ENCODE assay signal across 8 mouse cellular contexts in genomic region chr8:3587391-3588257, GRCm38 (mm10). TPM values are rescaled to one million over a fixed set of nuclear protein-coding genes. Genes with fewer than 3 reads are reported as not detected.
DNase-seq lines count a peak whose midpoint lies in the region; ATAC-seq and TF ChIP-seq lines count a peak whose summit lies in the region.

No protein-coding gene starts in this region.

- ATAC-seq in CD4-positive, CD25-positive, alpha-beta regulatory T cell, adult 4 months: peak; percentile 39
- peak; percentile 85 for ATAC-seq in lung, embryonic 14.5 days (ENCODE audit: insufficient read depth)

- TF ChIP-seq CTCF in layer of hippocampus, adult 2 months (conservative IDR thresholded peaks at IDR 0.05): no peak
- no peak for TF ChIP-seq CTCF in lung, embryonic 14.5 days (IDR thresholded peaks at IDR 0.05; ENCODE audit: low read depth)

- no peaks in the 10 kb centered on the region for H3K9me3 ChIP-seq in lung, embryonic 14.5 days (ENCODE audit: low read depth, low read length)

- peak overlapping the region; percentile 90 for H3K4me2 ChIP-seq in lung, embryonic 14.5 days

- H3K27me3 ChIP-seq in lung, embryonic 14.5 days (ENCODE audit: insufficient read depth, low read length): peaks cover 14% of the 10 kb centered on the region

- H3K27ac ChIP-seq in layer of hippocampus, adult 2 months: peak overlapping the region; percentile 83
- H3K27ac ChIP-seq in lung, embryonic 14.5 days (ENCODE audit: low read depth): peak overlapping the region; percentile 76

- H3K9ac ChIP-seq in lung, embryonic 14.5 days: peak overlapping the region; percentile 59

- under 1% methylated on average over 76 of the region's 77 CpGs for WGBS in lung, embryonic 14.5 days

- no peaks in the 10 kb centered on the region for H3K36me3 ChIP-seq in lung, embryonic 14.5 days (ENCODE audit: insufficient read depth)

- peak overlapping the region; percentile 77 for H3K4me3 ChIP-seq in layer of hippocampus, adult 2 months
- H3K4me3 ChIP-seq in lung, embryonic 14.5 days (ENCODE audit: low read depth, low read length): peak overlapping the region; percentile 58

- H3K4me1 ChIP-seq in lung, embryonic 14.5 days (ENCODE audit: insufficient read depth): no peaks in the 10 kb centered on the region

- peak; percentile 64 for DNase-seq in adrenal gland, postnatal 10 days
- peak; percentile 32 for DNase-seq in embryo, embryonic 11.5 days (ENCODE audit: low read depth, low spot score)
- peak; percentile 30 for DNase-seq in heart, postnatal 4 days
- peak; percentile 52 to 72 for DNase-seq in layer of hippocampus, adult 2 months (ENCODE audit: low spot score in 2 of 2)
- peak; percentile 79 for DNase-seq in lung, embryonic 14.5 days
- DNase-seq in retina, embryonic 14.5 days (ENCODE audit: low spot score): peak; percentile 75
- no peak for DNase-seq in gastrocnemius, adult 8-10 months (ENCODE audit: low spot score in 2 of 2)

RNA-seq across cellular contexts. Expression of gene Camsap3, which starts 0.5 kb away (rescaled TPM):
- polyA plus RNA-seq in CD4-positive, CD25-positive, alpha-beta regulatory T cell, adult 4 months (2017; shearing (Covaris generic)): not detected
- 10 to 100 TPM in 1 of 2 experiments, 1 to 10 TPM in 1; 9.1 to 13.8 TPM for total RNA-seq in adrenal gland, postnatal 10 days (2021)
- total RNA-seq in heart, postnatal 4 days (2021): 1 to 10 TPM; 1.5 to 2.9 TPM
- 10 to 100 TPM; 36.5 to 39.3 TPM for total RNA-seq in layer of hippocampus, adult 2 months (2021)
- polyA plus RNA-seq in lung, embryonic 14.5 days (2014; fragmentation: Nextera tagmentation; extraction: Ambion mirVana): 6.8 and 7.5 TPM in 2 replicates
- total RNA-seq in gastrocnemius, adult 8-10 months (2022): under 1 TPM; 0.12 to 0.46 (median 0.24) TPM

RNA-seq across cellular contexts. Expression of gene C330021F23Rik, which starts 19.8 kb away (rescaled TPM):
- polyA plus RNA-seq in CD4-positive, CD25-positive, alpha-beta regulatory T cell, adult 4 months (2017; shearing (Covaris generic)): 1 to 10 TPM in 1 of 2 experiments, not detected in 1; 1.4 TPM
- 1 to 10 TPM in 1 of 2 experiments, under 1 TPM in 1; 0.61 to 1.9 TPM for total RNA-seq in adrenal gland, postnatal 10 days (2021)
- 1 to 10 TPM; 1.1 to 2.2 TPM for total RNA-seq in heart, postnatal 4 days (2021)
- not detected for total RNA-seq in layer of hippocampus, adult 2 months (2021)
- 0.72 and 0.91 TPM in 2 replicates for polyA plus RNA-seq in lung, embryonic 14.5 days (2014; fragmentation: Nextera tagmentation; extraction: Ambion mirVana)
- not detected for total RNA-seq in gastrocnemius, adult 8-10 months (2022)

RNA-seq across cellular contexts. Expression of gene Xab2, which starts 33.5 kb away (rescaled TPM):
- 100 to 1,000 TPM in 1 of 2 experiments, 10 to 100 TPM in 1; 87.5 to 131 TPM for polyA plus RNA-seq in CD4-positive, CD25-positive, alpha-beta regulatory T cell, adult 4 months (2017; shearing (Covaris generic))
- 10 to 100 TPM; 33.1 to 33.9 TPM for total RNA-seq in adrenal gland, postnatal 10 days (2021)
- 10 to 100 TPM; 20.9 to 21.3 TPM for total RNA-seq in heart, postnatal 4 days (2021)
- 10 to 100 TPM; 39.6 to 41.4 TPM for total RNA-seq in layer of hippocampus, adult 2 months (2021)
- 55.6 and 55.9 TPM in 2 replicates for polyA plus RNA-seq in lung, embryonic 14.5 days (2014; fragmentation: Nextera tagmentation; extraction: Ambion mirVana)
- 10 to 100 TPM in 3 of 4 experiments, 1 to 10 TPM in 1; 9.5 to 12.2 (median 11.2) TPM for total RNA-seq in gastrocnemius, adult 8-10 months (2022)

RNA-seq across cellular contexts. Expression of gene Pet100, which starts 33.7 kb away (rescaled TPM):
- 100 to 1,000 TPM in 1 of 2 experiments, 10 to 100 TPM in 1; 84.8 to 145 TPM for polyA plus RNA-seq in CD4-positive, CD25-positive, alpha-beta regulatory T cell, adult 4 months (2017; shearing (Covaris generic))
- 100 to 1,000 TPM; 104 to 118 TPM for total RNA-seq in adrenal gland, postnatal 10 days (2021)
- 10 to 100 TPM; 72.5 to 77.7 TPM for total RNA-seq in heart, postnatal 4 days (2021)
- 10 to 100 TPM; 87.0 to 87.3 TPM for total RNA-seq in layer of hippocampus, adult 2 months (2021)
- polyA plus RNA-seq in lung, embryonic 14.5 days (2014; fragmentation: Nextera tagmentation; extraction: Ambion mirVana): 79.4 and 92.1 TPM in 2 replicates
- 10 to 100 TPM; 80.6 to 87.8 (median 85.1) TPM for total RNA-seq in gastrocnemius, adult 8-10 months (2022)

RNA-seq across cellular contexts. Expression of gene Pcp2, which starts 37.7 kb away (rescaled TPM):
- polyA plus RNA-seq in CD4-positive, CD25-positive, alpha-beta regulatory T cell, adult 4 months (2017; shearing (Covaris generic)): not detected
- total RNA-seq in adrenal gland, postnatal 10 days (2021): not detected
- not detected for total RNA-seq in heart, postnatal 4 days (2021)
- 1 to 10 TPM in 1 of 2 experiments, under 1 TPM in 1; 0.88 to 3.6 TPM for total RNA-seq in layer of hippocampus, adult 2 months (2021)
- polyA plus RNA-seq in lung, embryonic 14.5 days (2014; fragmentation: Nextera tagmentation; extraction: Ambion mirVana): not detected in 2 replicates
- total RNA-seq in gastrocnemius, adult 8-10 months (2022): not detected

Comparison
In these comparisons a context has a peak if more than half of its experiments do, and no peak if none do; other contexts are left out.
1. DNase-seq: peak in adrenal gland, postnatal 10 days (single experiment), embryo, embryonic 11.5 days (single experiment), heart, postnatal 4 days (single experiment), layer of hippocampus, adult 2 months (2 of 2), lung, embryonic 14.5 days (single experiment) and retina, embryonic 14.5 days (single experiment); none in gastrocnemius, adult 8-10 months (0 of 2).